Mouse (Mus musculus) limb, embryonic 14.5 days (tissue): Measurements from ENCODE around the gene Lsm11. TPM values are rescaled to one million over a fixed set of nuclear protein-coding genes. Genes with fewer than 3 reads are reported as not detected.

Experiments used
- ATAC-seq: fragments of 200-750 bp; cut with Nextera tagmentation; 2 replicates; pipeline ENCODE4 v1.8.0; 2017; ENCODE audit warnings: low read depth, moderate number of reproducible peaks, moderate TSS enrichment; ENCODE audit not compliant: low FRiP score
- DNase-seq: peaks from one replicate; pipeline ENCODE4 v3.0.0-alpha.2; 2015; ENCODE audit warnings: low spot score
- H3K27ac ChIP-seq: fragments of 300-500 bp; sonication (generic); replicated peaks from 2 replicates; pipeline ENCODE4 v1.5.1; 2014; ENCODE audit warnings: low read depth, mild to moderate bottlenecking, low read length, moderate library complexity, mixed read lengths
- H3K27me3 ChIP-seq: fragments of 300-500 bp; sonication (generic); 2 replicates; pipeline ENCODE4 v1.6.1; 2014; ENCODE audit warnings: low read length, mixed read lengths; ENCODE audit not compliant: control insufficient read depth, insufficient read depth
- H3K36me3 ChIP-seq: fragments of 300-500 bp; sonication (generic); 2 replicates; pipeline ENCODE4 v1.6.1; 2014; ENCODE audit warnings: mild to moderate bottlenecking, low read length, moderate library complexity, mixed read lengths; ENCODE audit not compliant: control insufficient read depth, insufficient read depth
- H3K4me1 ChIP-seq: fragments of 300-500 bp; sonication (generic); 2 replicates; pipeline ENCODE4 v1.6.1; 2014; ENCODE audit warnings: antibody characterized with exemption, low read length, mixed read lengths; ENCODE audit not compliant: control insufficient read depth, insufficient read depth
- H3K4me2 ChIP-seq: fragments of 300-500 bp; sonication (generic); replicated peaks from 2 replicates; pipeline ENCODE4 v1.6.1; 2014; ENCODE audit warnings: low read depth, mild to moderate bottlenecking, low read length, moderate library complexity; ENCODE audit not compliant: severe bottlenecking
- H3K4me3 ChIP-seq: fragments of 300-500 bp; sonication (generic); replicated peaks from 2 replicates; pipeline ENCODE4 v1.5.1; 2014; ENCODE audit warnings: low read length
- H3K9ac ChIP-seq: fragments of 300-500 bp; sonication (generic); 2 replicates; pipeline ENCODE4 v1.6.1; 2014; ENCODE audit warnings: mild to moderate bottlenecking, low read depth, low read length, moderate library complexity; ENCODE audit not compliant: severe bottlenecking
- H3K9me3 ChIP-seq: fragments of 300-500 bp; sonication (generic); 2 replicates; pipeline ENCODE4 v1.6.1; 2016; ENCODE audit warnings: low read length; ENCODE audit not compliant: control insufficient read depth
- POLR2A ChIP-seq: fragments of 200-500 bp; IDR thresholded peaks from 2 replicates; pipeline ENCODE4 v1.8.0; 2012; ENCODE audit warnings: inconsistent platforms, mild to moderate bottlenecking, moderate library complexity, borderline replicate concordance; ENCODE audit not compliant: insufficient read depth, insufficient read length; ENCODE audit errors: extremely low read depth
- WGBS: fragments of 180-500 bp; shearing (Covaris S2); extraction: QIAGEN DNeasy Blood & Tissue Kit; methylation state at CpG from one replicate; pipeline ENCODE4 v1.1.7; 2014; 5-methylcytosine and 5-hydroxymethylcytosine counted together
- polyA plus RNA-seq, 2 experiments: library from polyadenylated mRNA; depleted of rRNA in 1 of 2; stranded (reverse) in 1 of 2; unstranded in 1 of 2; fragments of >200 nt; fragmentation: Nextera tagmentation in 1 of 2; extraction: Ambion mirVana in 1 of 2; gene quantifications; 2 replicates each; pipeline versions ENCODE4 v1.2.1 to v1.2.3; 2012 to 2014

Lsm11 gene
- polyA plus RNA-seq, 2 experiments, result 7.2 to 8.2 TPM

DNA sequence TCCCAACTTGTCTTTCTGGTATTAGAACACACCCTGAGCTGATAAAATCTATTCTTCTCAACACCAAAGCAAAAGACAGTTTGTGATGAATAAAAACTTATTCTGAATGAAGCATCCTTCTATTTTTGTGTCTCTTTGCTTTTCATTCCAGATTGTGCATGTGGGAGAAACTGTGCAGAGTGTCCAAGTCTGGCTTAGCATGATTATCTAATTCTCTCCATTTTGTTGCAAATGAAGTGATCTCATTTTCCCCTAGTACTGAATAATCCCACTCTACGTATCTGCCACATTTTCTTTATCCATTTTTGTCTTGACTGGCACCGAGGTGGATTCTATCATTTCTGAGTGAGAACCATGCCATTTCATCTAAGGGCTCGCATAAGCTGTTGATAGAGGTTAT, 31.3 kb upstream of the Lsm11 start:
- 86% methylated on average over 3 of the region's 3 CpGs for WGBS
- no peak for ATAC-seq
- H3K4me2 ChIP-seq, result no peak overlapping the region
- H3K9ac ChIP-seq, result no peak overlapping the region
- H3K4me1 ChIP-seq, result peaks cover 3% of the 10 kb centered on the region
- H3K36me3 ChIP-seq, result no peaks in the 10 kb centered on the region
- peaks cover 5% of the 10 kb centered on the region; the same call in 1 of the 2 replicates for H3K9me3 ChIP-seq
- no peak for DNase-seq
- no peaks in the 10 kb centered on the region; the same call in 1 of the 2 replicates for H3K27me3 ChIP-seq
- no peak overlapping the region for H3K27ac ChIP-seq
- no peak overlapping the region for H3K4me3 ChIP-seq
- no peak for TF ChIP-seq POLR2A

- DNase-seq, result no peak
- TF ChIP-seq POLR2A, result no peak
- no peak overlapping the region for H3K9ac ChIP-seq
- no peak for ATAC-seq
- 86% methylated on average over 8 of the region's 8 CpGs for WGBS
- no peak overlapping the region for H3K4me3 ChIP-seq
- H3K4me2 ChIP-seq, result no peak overlapping the region
- H3K27me3 ChIP-seq, result no peaks in the 10 kb centered on the region
- no peaks in the 10 kb centered on the region for H3K4me1 ChIP-seq
- no peak overlapping the region for H3K27ac ChIP-seq
- no peaks in the 10 kb centered on the region for H3K36me3 ChIP-seq
- no peaks in the 10 kb centered on the region for H3K9me3 ChIP-seq
Measured at GRCm38 (mm10) chr11:45974466-45974865, 29.7 kb upstream of the Lsm11 start.

DNA sequence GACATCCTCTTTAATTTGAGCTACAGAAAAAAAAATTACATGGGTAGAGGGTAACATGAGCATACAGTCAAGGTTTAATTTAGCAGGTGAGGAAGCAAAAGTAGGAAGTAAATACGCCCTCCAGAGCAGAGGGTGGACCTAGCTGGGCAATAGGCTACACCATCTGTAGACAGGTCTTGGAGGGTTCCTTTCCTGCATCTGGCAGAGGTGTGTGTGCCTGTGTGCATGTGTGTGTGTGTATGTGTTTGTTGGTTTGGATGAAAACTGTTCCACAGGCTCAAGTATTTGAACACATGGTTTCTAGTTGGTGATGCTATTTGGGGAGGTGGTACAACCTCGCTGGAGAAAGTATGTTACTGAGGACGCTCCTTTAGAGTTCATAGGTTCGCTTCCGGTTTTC, 28.9 kb upstream of the Lsm11 start:
- Histone ChIP-seq H3K4me3 (no peak overlapping the region), H3K36me3 (no peaks in the 10 kb centered on the region), H3K27ac (no peak overlapping the region), H3K9me3 (no peaks in the 10 kb centered on the region), H3K4me2 (no peak overlapping the region), H3K27me3 (no peaks in the 10 kb centered on the region), H3K4me1 (no peaks in the 10 kb centered on the region), H3K9ac (no peak overlapping the region)
- no peak for ATAC-seq
- WGBS, result 75% methylated on average over 5 of the region's 5 CpGs
- TF ChIP-seq POLR2A, result no peak
- no peak for DNase-seq

- H3K4me3 ChIP-seq, result no peak overlapping the region
- H3K9me3 ChIP-seq, result no peaks in the 10 kb centered on the region
- no peaks in the 10 kb centered on the region for H3K4me1 ChIP-seq
- no peak overlapping the region for H3K27ac ChIP-seq
- H3K9ac ChIP-seq, result no peak overlapping the region
- H3K4me2 ChIP-seq, result no peak overlapping the region
- no peaks in the 10 kb centered on the region for H3K27me3 ChIP-seq
- H3K36me3 ChIP-seq, result no peaks in the 10 kb centered on the region
- no peak for DNase-seq
- 90% methylated on average over 3 of the region's 3 CpGs for WGBS
- no peak for ATAC-seq
- TF ChIP-seq POLR2A, result no peak
Measured at GRCm38 (mm10) chr11:45968466-45968865, 23.7 kb upstream of the Lsm11 start.

- TF ChIP-seq POLR2A, result no peak
- DNase-seq (no peak), ATAC-seq (no peak)
- Histone ChIP-seq H3K4me2 (no peak overlapping the region), H3K9ac (no peak overlapping the region), H3K36me3 (no peaks in the 10 kb centered on the region), H3K27ac (no peak overlapping the region), H3K4me3 (no peak overlapping the region), H3K9me3 (no peaks in the 10 kb centered on the region), H3K27me3 (no peaks in the 10 kb centered on the region), H3K4me1 (no peaks in the 10 kb centered on the region)
- 84% methylated on average over 4 of the region's 4 CpGs for WGBS
Measured at GRCm38 (mm10) chr11:45966896-45967295, 22.2 kb upstream of the Lsm11 start.

DNA sequence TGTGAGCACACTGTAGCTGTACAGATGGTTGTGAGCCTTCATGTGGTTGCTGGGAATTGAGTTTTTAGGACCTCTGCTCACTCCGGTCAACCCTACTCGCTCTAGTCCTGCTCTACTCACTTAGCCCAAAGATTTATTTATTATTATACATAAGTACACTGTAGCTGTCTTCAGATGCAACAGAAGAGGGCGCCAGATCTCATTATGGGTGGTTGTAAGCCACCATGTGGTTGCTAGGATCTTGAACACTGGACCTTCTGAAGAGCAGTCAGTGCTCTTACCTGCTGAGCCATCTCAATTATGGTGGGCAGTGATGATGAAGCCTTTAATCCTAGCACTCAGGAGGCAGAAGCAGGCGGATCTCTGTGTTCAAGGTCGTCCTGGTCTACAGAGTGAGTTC, 15.3 kb upstream of the Lsm11 start:
- H3K4me1 ChIP-seq, result no peaks in the 10 kb centered on the region
- H3K4me3 ChIP-seq, result no peak overlapping the region
- no peak overlapping the region for H3K9ac ChIP-seq
- no peak for ATAC-seq
- no peaks in the 10 kb centered on the region for H3K36me3 ChIP-seq
- H3K4me2 ChIP-seq, result no peak overlapping the region
- H3K27ac ChIP-seq, result no peak overlapping the region
- DNase-seq, result no peak
- 84% methylated on average over 5 of the region's 5 CpGs for WGBS
- TF ChIP-seq POLR2A, result no peak
- H3K27me3 ChIP-seq, result no peaks in the 10 kb centered on the region
- no peaks in the 10 kb centered on the region for H3K9me3 ChIP-seq
